Mouse (Mus musculus) kidney, adult 8-10 months (tissue): ENCODE measurements around the gene Sesn2.
"Not testable (repeated sequence)": the region's sequence is repeated elsewhere in the genome, so short reads cannot be mapped to it uniquely, and the experiment has no call there.

ENCODE experiments used
- DNase-seq, 2 experiments: peaks; one replicate each; pipeline ENCODE4 v3.0.0; 2022

The Sesn2 gene

GRCm38 (mm10) chr4:132510352-132510798 is at the start of gene Sesn2:
Gene Sesn2 (minus strand): TSS chr4:132510501.
- peak; percentile 97 to 98 for DNase-seq

DNA sequence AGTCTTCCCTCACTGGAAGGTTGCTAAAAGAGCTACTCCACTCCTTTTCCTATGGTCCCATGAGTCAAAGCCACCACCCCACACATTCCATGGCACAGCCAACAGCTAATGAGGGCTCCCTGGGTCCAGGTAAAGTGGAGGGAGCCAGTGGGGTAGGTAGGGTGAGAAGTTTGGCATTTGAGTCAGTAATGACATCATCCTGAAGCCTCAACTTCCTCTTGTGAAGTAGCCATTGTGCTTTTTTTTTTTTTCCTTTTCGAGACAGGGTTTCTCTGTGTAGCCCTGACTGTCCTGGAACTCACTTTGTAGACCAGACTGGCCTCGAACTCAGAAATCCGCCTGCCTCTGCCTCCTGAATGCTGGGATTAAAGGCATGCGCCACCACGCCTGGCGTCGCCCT is 45.2 kb upstream of the Sesn2 start:
- not testable (repeated sequence) for DNase-seq

GRCm38 (mm10) chr4:132554653-132555052 is 44.4 kb upstream of the Sesn2 start:
- DNase-seq = no peak

GRCm38 (mm10) chr4:132554221-132554620 is 43.9 kb upstream of the Sesn2 start:
- no peak for DNase-seq

DNA sequence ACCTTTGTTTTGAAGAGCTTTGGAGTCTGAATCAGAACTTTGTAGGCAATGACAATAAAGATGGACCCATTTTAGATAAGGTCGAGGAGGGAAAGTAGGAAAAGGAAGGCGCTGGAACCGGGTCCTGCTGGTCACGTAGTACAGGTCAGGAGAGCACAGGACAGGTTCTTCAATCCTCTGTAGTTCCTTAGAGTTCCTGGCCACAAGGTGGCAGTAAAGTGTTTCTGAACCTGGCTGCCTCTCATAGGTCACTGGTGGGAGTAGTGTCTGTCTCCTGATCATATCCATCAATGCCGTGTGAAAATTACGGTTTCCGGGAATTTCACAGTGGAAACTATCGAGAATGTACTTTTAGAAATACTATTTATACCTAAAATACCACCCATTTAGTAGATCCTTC is 35.5 kb upstream of the Sesn2 start:
- DNase-seq = peak; percentile 67 to 82

- no peak for DNase-seq
These were observed 32.4 kb upstream of the Sesn2 start for GRCm38 (mm10) chr4:132542724-132543123.

- DNase-seq = no peak
These were observed 31.1 kb upstream of the Sesn2 start for GRCm38 (mm10) chr4:132541413-132541812.

DNA sequence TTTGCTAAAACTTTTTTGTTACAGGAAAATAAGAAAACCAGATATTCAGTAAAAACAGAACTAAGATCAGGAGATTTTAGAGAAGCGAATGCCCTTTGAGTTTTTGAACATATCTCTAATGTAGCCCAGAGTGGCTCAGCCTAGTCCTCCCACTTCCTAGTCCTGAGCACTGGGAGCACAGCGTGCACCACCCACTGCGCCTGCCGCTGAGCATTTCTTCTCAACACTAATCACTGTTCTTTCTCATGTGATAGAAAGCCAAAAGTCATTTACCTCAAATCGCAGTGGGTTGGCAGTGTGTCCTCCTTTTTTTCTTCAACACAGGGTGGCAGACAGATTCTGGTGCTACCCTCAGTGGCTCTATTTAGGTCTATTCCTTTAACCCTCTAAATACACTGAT is 29.2 kb upstream of the Sesn2 start:
- DNase-seq = no peak

DNA sequence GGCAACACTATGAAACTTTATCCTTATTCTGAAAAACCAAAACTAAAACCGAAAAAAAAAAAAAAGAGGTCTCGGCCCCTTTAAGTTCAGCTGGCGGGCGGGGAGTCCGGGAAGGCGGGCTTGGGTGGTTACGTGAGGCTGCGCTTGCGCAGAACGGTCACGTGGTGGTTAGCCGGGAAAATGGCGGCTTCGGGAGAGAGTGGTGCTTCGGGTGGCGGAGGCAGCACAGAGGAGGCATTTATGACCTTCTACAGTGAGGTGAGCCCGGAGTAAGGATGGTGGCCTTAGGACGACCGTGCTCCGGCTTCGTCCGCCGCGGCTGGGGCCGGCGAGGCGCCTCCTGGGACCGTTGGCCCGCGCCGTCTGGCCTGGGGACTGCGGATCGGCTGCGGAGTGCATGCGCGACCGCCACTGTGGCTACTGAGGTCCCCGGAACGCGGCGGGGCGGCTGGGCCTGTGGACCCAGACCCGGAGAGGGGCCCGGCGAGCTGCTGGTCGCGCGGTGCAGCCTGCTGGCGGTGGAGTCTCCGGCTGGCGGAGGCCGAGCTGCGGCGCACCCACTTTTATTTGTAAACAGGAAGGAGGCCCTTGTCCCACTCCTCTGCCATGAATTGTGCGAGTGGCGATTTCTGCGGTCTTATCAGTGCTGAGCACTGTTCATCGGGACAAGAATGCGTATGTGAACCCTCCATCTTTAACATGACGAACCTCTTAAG is 25.3 kb upstream of the Sesn2 start, which contains the start of gene Dnajc8:
Gene Dnajc8, plus strand, starts transcription at position 145 of the 716 bp plus-strand sequence.
- DNase-seq = peak; percentile 94 to 96

- peak; percentile 89 to 90 for DNase-seq
These were observed 22.9 kb upstream of the Sesn2 start, which contains the start of gene Atpif1 for GRCm38 (mm10) chr4:132532981-132533916. Gene Atpif1 (minus strand): TSS chr4:132533659.

- peak; percentile 51 to 76 for DNase-seq
These were observed 22.2 kb upstream of the Sesn2 start for GRCm38 (mm10) chr4:132532496-132532895.

DNA sequence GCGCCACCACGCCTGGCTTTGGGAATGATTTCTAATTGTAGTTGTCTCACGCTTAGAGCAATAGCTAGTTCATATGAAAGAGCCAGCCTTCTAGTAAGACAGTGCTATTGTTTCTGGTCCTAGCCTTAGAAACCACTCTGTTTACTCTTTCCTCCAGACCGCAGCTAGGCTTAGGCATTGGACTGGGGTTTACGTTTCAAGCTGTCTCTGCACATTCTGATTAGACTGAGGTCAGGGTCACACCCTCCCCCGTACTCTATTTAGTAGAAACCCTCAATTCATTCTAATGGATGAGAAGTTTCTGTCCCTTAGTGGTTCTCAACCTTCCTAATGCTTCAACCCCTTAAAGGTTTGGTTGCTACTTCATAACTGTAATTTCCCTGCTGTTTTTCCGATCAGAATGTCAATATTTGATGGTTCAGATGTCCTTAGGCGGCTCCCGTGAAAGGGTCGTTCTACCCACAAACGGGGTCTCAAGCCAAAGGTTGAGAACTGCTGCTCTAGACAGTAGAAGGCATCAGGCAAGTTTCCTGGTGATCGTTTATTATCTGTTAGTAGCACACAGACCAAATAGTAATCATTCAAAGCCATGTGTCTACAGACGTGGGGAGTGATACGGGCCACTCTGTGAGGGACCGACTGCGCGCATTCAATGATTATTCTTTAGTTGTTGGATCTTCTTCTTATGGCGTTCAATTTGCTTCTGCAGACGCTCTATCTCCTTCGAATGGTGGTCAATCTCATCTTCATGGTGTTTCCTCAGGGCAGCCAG is 19.9 kb upstream of the Sesn2 start:
- no peak for DNase-seq

- peak in 1 of 2 experiments; percentile 61 for DNase-seq
These were observed 19.0 kb upstream of the Sesn2 start for GRCm38 (mm10) chr4:132529344-132529743.

DNA sequence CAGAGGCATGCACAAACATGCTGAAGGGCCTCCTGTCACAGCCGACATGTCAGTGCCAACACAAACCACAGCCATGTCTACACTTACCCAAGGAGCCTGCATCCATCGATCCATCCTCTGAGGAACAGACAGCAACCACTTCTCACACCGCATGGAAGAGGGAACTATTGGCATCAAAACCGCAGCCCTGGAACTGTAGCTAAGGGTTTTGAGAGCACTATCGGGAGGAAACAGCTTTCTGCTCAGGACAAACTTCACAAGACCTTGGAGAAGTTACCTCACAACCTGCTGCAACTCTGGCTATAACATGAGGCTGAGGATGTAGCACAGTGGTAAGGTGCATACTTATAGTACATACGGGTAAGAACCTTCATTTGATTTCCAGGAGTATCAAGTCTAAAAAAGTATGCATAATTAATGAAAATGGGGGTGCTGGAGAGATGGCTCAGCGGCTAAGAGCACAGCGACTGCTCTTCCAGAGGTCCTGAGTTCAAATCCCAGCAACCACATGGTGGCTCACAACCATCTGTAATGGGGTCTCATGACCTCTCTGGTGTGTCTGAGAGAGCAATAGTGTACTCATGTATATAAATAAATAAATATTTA is 17.7 kb upstream of the Sesn2 start:
- no peak for DNase-seq

GRCm38 (mm10) chr4:132526678-132527077 is 16.4 kb upstream of the Sesn2 start:
- DNase-seq = no peak

- no peak for DNase-seq
These were observed 14.5 kb upstream of the Sesn2 start for GRCm38 (mm10) chr4:132524808-132525207.

- no peak for DNase-seq
These were observed 14.0 kb upstream of the Sesn2 start for GRCm38 (mm10) chr4:132524321-132524741.

- DNase-seq = no peak
These were observed 8.9 kb upstream of the Sesn2 start for GRCm38 (mm10) chr4:132519188-132519587.

GRCm38 (mm10) chr4:132518066-132518465 is 7.8 kb upstream of the Sesn2 start:
- peak; percentile 71 to 91 for DNase-seq

GRCm38 (mm10) chr4:132515369-132516155 is 5.3 kb upstream of the Sesn2 start:
- DNase-seq = peak; percentile 95 to 98

GRCm38 (mm10) chr4:132514555-132515135 is 4.3 kb upstream of the Sesn2 start:
- DNase-seq = peak; percentile 79 to 89
